Mouse (Mus musculus) cerebellum, postnatal 25 days (tissue): ENCODE measurements at regions not wholly inside any gene's neighbourhood (a gene's known extent, or its start where the extent isn't known, plus 50 kb on each side); places are given as distances from the start of the nearest gene placed in this dataset.

Experiments
- DNase-seq, 2 experiments: peaks; one replicate each; pipeline ENCODE4 v3.0.0; 2021; ENCODE audit warnings: mixed read lengths in 2 of 2

DNA sequence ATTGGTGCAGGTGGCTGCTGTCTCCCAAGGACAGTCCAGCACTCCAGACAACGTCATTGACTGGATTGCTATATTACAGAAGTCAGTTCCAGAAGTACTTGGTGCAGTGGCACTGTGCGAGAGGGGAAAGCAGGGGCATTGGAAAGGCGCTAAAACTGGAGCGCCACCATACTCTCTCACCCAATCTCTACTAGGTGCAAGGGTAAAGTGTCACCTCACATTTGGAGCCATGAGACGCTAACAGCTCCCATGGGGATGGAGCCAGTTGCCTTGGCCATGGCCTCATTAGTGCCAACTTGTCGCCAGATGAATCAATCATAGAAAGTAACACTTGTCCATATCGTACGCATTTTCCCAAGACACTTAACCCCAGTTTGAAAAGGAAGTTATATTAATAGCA is 1617.2 kb upstream of the Gulo start:
- no peak for DNase-seq

DNA sequence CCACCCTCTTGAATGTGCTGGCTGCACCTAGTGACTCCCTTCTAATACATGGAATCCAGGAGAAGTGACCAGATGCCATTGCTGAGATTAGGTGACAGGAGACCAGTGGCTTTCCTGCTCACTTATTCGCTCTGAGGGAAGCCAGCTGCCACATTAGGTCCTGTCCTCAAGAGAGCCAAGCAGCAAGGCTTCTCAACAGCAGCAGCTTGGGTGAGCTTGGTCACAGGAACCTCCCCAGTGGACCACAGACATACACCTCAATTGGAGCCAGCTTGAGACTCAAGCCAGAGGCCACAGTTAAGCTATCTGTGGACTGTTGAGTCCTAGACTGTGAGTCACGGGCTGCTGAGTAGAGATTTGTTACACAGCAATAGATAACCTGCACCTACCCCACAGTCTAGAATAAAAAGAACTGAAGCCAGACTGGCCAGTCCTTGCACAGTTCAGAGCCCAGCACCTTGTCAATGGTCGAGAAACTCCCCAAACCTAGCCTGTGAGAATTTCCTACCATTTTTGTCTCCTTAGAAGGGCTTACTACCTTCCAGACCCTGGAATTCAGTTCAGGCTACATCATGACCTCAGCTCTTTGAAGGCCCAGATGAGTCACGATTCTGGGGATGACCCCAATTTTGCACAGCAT is 1615.0 kb upstream of the Gulo start:
- DNase-seq: no peak

DNA sequence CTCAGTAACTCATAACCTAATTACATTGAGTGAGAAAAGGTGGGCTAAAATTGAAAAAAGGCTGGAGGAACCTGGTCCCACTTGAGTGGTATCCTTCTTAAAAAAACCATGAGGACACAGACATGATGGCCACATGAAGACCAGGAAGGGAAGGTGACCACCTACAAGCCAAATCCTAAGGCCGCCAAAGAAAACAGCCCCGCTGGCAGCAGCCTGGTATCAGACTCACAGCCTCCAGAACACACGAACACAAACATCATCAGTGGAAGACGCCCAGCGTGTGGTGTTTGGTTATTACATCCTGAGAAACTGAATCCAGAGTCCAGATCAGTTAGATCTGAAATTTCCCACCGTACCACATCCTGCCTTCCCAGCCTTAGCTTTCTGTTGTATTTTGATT is 1613.9 kb upstream of the Gulo start:
- no peak for DNase-seq

DNA sequence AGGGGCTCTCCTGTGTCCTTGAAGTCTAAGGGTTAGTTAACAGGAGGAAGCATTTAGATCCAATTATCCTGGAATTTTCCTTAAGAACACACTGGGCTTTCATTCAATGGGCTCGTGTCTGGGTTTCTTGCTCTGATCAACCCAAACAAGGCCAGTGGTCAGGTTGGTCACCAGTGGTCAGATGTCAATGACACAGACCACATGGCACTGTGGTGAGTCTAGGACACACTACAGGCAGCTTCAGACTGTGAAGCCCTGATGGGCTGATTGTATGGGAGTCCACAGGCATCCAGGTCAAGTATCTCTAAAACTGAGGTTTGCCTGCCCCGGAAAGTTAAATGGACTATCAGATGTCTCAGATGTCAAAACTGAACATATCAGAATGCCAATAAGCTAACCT is 1612.5 kb upstream of the Gulo start:
- no peak for DNase-seq

DNA sequence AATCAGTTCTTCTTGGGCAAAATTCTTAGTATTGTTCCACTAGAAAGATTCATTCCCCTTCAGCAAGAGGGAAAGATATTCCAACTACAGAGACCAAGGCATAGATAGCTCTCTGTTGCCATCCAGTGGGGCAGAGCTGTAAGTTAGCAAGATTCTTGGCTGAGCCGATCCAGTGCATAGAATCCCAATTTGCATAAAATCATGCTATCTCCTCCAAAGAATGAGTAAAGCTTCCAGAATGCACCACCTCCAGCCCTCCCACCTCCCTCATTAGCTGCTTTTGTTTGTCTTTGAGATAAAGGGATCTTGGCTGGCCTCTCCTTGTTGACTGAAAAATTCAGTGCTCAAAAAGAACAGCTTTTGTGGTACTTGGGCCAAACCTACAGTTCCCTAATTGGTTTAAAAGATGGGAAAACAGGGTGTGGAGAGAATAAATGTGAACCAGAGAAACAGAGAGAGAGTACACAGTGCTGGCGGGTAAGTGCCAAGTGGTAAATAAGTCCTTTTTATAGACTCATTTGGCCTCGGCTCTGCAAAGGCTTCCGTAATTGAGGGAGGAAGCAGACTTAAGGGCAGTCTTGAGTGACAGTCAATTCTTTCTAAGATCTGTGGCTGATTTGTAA is 1612.0 kb upstream of the Gulo start:
- DNase-seq: peak; percentile 42 to 57

DNA sequence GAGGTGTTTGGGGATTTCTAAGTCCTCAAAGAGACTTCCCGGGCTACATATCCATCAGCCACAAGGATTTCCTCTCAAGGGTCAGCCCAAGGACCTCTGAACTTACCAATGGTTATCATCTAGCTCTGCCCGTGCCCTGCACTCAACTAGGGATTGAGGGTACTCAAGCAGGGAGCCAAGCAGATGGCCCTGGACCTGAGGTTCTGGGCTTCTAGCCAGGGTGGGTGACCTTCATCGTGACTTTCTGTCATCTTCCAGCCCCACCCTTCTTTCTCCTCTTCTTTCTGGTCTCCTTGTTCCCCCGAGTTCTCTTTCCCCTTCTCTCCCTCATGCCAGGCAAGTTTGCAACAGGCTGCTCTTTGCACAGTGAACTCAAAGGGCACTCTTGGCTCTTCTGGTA is 1610.6 kb upstream of the Gulo start:
- DNase-seq: no peak

DNA sequence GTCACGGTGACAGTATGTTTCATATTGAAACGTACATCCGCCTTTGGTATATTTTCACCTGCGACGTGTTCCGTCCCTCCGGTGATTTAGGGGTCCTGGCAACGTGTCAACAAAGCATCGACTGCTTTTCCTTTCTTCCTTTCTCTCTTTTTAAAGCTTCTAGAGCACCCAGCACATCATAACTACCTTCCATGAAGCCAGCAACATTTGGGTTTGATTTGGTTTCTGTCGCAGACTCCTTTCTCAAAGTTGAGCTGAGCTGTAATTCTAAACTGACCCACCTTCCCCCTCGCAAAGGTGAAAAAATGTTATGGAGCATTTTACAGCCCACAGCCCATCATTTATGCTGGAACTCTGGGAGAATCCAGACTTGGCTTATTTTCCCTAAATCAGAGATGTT is 1605.4 kb upstream of the Gulo start:
- no peak for DNase-seq

DNA sequence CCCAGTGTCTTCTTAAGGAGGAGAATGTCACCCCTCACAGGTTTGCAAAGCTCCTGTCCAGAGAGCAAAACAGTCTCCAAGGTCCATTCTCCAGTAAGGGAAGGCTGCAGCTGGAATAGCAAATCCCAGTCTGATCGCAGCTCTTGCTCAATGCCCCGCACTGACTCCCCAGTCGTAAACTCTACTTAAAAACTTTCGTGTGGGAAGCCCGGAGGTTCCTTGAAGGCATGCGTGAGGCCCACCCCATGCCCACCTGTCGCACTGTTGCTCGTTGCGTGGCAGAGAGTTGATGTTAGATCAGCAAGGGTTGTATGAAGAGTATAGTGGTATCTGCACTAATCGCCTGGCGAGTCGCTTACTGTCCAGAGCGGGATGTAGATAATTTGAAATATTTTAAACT is 1604.7 kb upstream of the Gulo start:
- no peak for DNase-seq

DNA sequence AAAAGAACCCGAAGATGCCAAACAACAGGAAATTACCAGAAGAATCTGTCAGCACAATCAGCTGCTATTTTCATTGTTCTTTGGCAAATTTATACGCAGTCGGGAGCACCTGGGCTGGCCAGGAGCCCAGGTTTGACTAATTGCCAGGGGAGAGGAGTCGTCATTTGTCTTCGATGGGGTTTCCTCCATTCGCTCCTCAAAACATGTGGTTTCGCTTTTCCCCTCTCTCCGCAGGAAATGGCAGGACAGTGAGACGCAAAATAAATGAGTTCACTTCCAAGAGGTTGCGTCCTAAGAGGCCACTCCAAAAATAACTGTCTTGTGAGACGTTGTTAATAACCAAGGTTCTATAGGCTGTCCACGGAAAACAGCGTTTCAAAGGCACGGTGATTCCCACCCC is 1604.2 kb upstream of the Gulo start:
- peak in 1 of 2 experiments; percentile 42 for DNase-seq

DNA sequence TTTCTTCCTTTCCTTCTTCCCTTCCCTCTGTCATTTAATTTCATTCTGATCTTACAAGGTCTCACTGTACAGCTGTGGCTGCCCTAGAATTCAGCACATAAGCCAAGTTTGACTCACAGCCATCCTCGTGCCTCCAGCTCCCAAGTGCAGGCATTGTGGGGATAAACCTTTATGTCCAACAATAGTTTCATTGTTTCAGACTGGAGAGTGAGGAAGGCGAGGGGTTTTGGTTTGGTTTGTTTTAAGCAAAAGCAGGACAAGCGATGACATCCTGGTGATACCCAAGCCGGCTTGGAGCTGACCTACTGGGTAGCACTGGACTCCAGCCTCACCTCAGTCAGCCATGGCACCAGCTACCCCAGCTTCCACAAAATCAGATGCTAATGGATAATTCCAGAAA is 1603.5 kb upstream of the Gulo start:
- DNase-seq: no peak

DNA sequence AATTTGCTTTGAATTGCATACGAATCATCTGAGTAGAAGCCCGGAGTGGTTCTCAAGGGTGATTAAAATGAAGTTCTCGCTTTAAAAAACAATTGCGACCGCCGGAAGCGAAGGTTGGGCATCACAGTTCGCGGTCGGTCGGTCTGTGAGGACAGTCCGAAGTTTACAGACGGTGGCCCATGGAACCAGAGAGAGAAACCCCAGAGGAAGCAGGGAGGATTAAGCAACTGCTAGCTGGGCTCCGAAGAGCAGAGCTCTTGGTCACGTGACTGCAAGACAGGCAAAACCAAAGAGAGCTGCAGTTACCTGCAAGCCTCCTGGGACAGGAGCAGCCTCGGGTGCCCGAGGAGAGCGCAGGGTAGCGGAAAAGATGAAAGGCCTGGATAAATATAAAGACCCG is 1599.3 kb upstream of the Gulo start:
- DNase-seq: peak; percentile 11 to 13

DNA sequence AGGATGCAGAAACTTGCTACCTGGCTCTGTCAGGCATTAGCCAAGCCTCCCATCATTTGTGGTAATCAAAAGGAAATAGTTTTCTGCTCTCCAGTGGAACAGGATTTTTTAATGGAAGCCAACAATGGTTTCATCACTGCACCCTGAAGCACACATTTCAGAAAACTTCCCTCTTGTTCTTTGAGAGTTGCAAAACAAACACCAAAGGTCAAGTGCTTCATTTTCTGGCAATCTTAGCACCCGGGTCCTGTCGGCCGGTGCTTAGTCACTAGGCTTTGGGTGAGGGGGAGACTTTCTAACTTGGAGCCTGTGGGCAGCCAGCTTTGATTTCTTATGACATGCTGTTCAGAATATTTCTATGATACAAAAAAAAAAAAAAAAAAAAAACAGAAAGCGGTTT is 1594.0 kb upstream of the Gulo start:
- DNase-seq: no peak

DNA sequence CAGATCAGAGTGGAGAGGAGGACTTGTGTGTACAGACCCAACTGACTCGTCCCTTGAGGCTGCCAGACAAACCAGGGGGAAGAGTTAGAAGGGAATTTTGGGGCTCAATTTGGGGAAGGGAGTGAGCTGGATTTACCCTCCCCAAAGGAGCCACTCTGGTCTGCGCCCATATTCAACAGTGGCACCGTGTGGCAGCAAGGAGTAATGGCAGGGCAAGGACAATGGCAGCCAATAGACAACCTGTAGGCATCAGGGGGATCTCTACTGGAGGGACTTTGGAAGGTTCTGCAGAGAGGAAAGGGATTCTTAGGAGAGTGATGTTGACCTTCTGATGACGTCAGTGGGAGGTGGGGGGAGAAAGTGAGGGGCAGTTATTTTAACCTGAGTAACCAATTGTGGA is 1590.7 kb upstream of the Gulo start:
- peak in 1 of 2 experiments; percentile 38 for DNase-seq

DNA sequence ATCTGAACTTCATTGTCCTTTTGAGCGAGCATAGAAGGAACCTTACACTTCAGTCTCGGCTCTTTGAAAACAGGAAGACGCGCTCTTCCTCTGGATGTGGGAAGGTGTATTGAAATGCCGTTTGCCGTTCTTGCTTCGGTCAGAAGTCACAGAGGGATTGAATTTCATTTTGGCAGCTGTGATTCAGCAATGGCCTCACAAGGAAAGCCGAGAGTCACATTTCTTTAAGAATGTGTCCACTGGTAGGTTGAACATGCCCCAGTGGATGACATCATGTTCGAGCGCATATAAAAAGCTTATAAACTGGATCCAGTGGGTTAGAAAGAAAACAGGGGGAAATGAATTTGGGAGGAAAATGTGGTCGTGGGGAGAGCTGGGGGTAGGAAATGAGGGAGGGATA is 1579.6 kb upstream of the Gulo start:
- DNase-seq: no peak

DNA sequence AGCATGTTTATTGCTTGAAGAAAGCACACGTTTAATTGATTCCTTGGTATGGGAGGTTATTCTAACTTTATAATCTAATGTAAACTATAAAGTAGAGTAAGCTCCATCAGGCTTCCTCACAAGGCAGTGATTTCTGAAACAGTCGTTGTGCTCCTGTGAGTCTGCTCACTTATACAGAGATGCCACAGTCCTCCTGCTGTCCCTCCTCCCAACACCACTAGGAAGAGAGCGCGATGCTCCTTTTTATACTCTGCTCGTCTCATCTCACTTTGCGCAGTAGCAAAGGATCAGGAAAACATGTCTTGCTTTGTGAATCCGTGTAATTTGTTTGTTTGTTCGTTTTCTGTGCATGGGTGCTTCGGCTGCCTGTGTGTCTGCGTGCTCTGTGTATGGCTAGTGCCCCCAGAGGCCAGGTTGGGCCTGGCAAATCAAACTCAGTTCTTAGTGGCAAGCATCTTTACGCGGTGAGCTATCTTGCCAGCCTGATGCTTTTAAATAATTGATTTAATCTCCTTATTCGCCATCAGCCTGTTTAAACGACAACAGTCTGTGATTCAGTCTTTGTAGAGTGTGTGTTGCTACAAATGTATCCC is 1575.5 kb upstream of the Gulo start:
- DNase-seq: peak; percentile 24 to 41

DNA sequence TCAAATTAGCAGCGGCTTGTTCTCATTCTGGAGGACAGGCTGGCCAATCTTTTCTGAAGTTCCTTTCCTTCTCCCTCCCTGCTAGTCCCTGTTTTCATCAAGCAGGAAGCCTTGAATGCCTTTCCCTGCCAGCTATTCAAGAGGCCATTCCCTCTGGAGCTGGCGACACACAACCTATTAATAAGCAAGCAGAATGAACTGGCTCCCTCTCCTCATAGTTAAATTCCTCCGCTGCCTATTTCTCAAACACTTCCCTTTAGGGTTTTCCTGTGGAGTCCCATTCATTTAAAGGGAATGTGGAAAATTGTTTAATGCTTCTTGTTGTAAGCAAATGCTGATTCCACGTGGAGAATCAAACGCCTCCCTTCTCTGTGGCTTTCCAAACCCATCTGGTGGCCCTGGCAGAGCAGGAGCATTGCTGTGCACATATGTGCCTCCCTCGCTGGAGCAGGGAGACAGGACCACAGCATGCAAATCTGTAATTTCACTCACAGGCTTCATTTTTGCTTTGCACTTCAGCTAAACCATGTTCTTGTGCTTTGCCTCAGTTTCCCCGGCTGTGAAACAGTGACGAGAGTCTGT is 1573.3 kb upstream of the Gulo start:
- DNase-seq: peak; percentile 13 to 14

DNA sequence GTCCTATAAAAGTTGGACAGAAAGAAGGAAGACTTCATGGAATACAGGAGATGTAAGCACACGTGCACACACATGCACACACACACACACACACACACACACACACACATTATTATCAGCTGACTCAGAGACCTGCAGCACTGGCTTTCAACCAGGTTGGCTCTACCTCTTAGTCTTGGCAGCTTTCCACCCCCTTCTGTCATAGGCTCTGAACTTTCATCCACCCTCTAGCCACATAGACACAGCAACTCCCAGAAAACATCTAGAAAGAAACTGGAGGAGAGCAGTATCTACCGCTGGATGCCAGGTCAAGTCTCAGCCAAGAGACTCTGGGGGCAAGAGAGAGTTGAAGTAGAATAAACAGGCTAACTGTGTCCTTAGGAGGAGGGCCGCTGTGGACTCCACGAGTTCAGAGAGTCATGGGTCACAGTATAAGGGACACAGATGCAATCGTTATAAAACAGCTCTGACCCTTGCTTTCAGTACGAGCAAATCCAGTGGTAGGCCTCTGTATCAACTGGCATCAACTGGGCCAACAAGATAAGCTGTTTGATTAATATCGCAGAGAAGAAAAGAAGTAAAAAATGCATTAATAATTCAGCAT is 1565.4 kb upstream of the Gulo start:
- peak; percentile 13 to 53 for DNase-seq

DNA sequence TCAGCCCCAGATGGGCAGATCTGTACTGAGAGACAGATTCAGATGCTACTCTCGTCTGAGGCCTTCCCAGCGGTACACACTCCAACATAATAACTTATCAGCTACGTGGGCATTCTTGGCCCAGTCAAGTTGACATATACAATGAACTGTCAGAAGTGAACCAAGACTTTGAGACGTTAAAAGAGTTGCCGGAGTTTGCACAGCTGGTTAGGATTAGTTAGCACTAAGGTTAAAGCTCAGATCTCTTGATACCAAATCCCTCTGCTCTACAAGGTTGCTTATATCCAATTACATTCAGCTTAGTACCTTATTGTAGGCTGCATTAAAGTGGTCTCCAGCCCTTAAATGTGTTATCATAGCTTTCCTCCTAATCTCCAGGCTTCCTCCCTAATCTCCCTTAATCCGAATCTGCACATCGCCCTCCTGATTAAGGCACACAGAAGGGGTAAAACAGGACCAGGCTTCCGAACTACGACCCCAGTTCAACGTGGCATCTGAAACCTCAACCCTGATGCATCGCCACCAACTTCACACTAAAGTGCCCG is 1564.5 kb upstream of the Gulo start:
- DNase-seq: no peak

DNA sequence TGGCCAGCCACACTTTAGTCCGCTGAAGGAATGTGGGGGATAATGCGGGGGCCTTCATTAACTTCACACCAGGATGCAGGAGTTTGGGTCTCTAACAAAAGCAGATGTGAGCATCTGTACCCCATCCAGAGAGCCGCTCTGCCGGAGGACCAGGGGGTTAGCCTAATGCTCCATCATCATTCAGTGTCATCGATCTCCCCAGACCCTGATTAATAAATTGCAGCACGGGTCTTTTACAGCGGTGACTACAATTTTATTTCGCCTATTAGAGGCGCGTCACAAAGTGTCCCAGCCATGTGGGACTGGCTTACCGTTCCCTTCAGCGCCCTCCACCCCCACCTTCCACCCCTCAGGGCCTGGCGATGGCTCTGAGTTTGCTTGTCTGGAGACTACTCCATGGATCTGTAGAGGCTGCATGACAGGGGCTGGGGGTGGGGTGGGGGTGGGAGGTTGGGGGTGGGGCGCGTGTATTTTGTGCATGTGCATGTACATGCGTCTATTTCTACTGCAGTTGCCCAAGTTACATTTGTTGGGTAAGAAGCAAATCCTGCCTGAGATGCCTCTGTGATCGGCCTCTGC is 1560.8 kb upstream of the Gulo start:
- no peak for DNase-seq

DNA sequence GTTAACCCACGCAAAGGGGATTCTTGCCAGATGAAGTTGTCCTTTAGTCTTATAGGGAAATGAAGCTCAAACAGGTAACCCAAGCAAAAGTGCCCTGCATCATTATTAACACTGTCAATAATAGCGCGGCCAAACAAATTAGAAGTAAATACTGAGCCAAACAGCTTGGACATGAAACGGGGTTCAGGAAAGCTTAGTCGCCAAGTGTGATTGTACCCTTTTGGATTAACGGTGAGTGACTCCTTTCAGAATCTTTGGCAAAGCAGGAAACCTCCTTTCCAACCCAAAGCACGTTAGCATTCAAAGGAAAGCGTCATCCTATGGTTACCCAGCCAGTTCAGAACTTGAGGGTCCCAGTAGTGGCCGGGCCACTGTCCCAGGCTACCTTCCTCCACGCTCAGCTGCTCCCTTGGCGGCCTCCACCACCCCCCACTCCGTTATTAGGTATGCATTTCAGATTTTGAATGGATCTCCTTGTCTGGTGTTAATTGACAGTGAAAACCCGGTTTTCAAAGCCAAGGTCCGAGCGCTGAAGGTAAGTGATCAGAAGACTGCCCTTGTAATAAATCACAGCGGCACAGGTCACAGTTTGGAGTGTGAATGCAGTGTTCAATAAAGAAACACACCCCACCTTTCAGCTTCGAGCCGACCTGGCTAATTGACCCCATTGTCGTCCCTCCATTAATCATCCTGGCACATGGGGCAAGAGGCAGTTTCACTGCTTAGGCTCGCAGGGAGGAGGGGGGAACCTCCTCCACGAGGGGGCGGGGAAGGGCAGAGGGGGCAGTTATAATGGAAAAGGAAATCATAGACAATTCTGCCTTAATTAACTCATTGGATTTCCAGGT is 1560.1 kb upstream of the Gulo start:
- no peak for DNase-seq

DNA sequence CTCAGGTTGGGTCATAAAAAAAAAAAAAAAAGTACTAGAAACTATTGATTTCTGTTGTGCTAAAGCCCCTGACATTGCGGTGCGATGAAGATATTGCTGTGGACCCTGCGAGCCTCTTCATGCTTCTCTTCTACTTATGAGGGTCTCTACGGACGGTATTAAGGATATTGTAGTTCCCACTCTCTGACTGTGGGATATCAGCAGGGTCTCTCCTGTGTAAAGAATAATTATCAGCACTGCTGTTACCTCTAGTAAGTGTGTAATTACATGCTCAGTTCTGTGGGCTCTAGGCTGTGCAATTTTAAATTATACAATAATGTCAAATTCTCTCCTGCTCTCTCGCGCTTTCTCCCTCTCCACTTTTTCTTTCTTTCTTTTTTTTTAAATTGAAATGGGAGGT is 1545.9 kb upstream of the Gulo start:
- no peak for DNase-seq
